Mouse (Mus musculus): ENCODE measurements around the gene Sema3c. TPM values are rescaled to one million over a fixed set of nuclear protein-coding genes. Genes with fewer than 3 reads are reported as not detected.
A peak's percentile ranks its signal among the peaks of the same experiment; 100 is the strongest.

The Sema3c gene
- polyA plus RNA-seq, 1 experiment from 2014 or later: 32.8 TPM

GRCm38 (mm10) chr5:17648865-17649542 lies 74.9 kb downstream of the Sema3c start:
- no peak for ATAC-seq (ENCODE audit: insufficient number of reproducible peaks, low FRiP score)
- Histone ChIP-seq H3K9ac (no peak overlapping the region), H3K4me1 (replicated peaks) (no peaks in the 10 kb centered on the region), H3K27ac (ENCODE audit: poor library complexity, severe bottlenecking) (no peak overlapping the region), H3K36me3 (no peaks in the 10 kb centered on the region), H3K27me3 (replicated peaks) (no peaks in the 10 kb centered on the region), H3K4me3 (no peak overlapping the region), H3K9me3 (replicated peaks) (no peaks in the 10 kb centered on the region), H3K4me2 (no peak overlapping the region)
- WGBS: 42% methylated on average over 1 of the region's 1 CpGs

GRCm38 (mm10) chr5:17661223-17661622 lies 87.1 kb downstream of the Sema3c start:
- Histone ChIP-seq H3K9me3 (replicated peaks) (no peaks in the 10 kb centered on the region), H3K4me3 (no peak overlapping the region), H3K27ac (ENCODE audit: poor library complexity, severe bottlenecking) (no peak overlapping the region), H3K9ac (no peak overlapping the region), H3K27me3 (replicated peaks) (no peaks in the 10 kb centered on the region), H3K4me2 (no peak overlapping the region), H3K4me1 (replicated peaks) (no peaks in the 10 kb centered on the region), H3K36me3 (no peaks in the 10 kb centered on the region)
- no peak for ATAC-seq (ENCODE audit: insufficient number of reproducible peaks, low FRiP score)
- 64% methylated on average over 3 of the region's 3 CpGs for WGBS

GRCm38 (mm10) chr5:17671356-17671755 lies 97.3 kb downstream of the Sema3c start:
- no peaks in the 10 kb centered on the region for H3K27me3 ChIP-seq (replicated peaks)
- no peak for ATAC-seq (ENCODE audit: insufficient number of reproducible peaks, low FRiP score)
- H3K9me3 ChIP-seq (replicated peaks): no peaks in the 10 kb centered on the region
- H3K36me3 ChIP-seq: 0 out of 2 replicates have a peak, but pooled peaks cover 4% of the 10 kb centered on the region
- H3K9ac ChIP-seq: no peak overlapping the region
- no peak overlapping the region for H3K27ac ChIP-seq (ENCODE audit: poor library complexity, severe bottlenecking)
- H3K4me3 ChIP-seq: no peak overlapping the region
- H3K4me1 ChIP-seq (replicated peaks): no peaks in the 10 kb centered on the region
- H3K4me2 ChIP-seq: no peak overlapping the region

GRCm38 (mm10) chr5:17680862-17681261 lies 106.8 kb downstream of the Sema3c start:
- Histone ChIP-seq H3K9me3 (replicated peaks) (no peaks in the 10 kb centered on the region), H3K4me1 (replicated peaks) (no peaks in the 10 kb centered on the region), H3K9ac (no peak overlapping the region), H3K27me3 (replicated peaks) (no peaks in the 10 kb centered on the region), H3K36me3 (no peaks in the 10 kb centered on the region), H3K27ac (ENCODE audit: poor library complexity, severe bottlenecking) (no peak overlapping the region), H3K4me2 (no peak overlapping the region), H3K4me3 (no peak overlapping the region)
- ATAC-seq (ENCODE audit: insufficient number of reproducible peaks, low FRiP score): no peak
- 51% methylated on average over 2 of the region's 2 CpGs for WGBS

GRCm38 (mm10) chr5:17689121-17689520 lies 115.0 kb downstream of the Sema3c start:
- Histone ChIP-seq H3K36me3 (no peaks in the 10 kb centered on the region), H3K4me2 (no peak overlapping the region), H3K4me1 (replicated peaks) (peaks cover 9% of the 10 kb centered on the region), H3K9me3 (replicated peaks) (no peaks in the 10 kb centered on the region), H3K9ac (no peak overlapping the region), H3K4me3 (no peak overlapping the region), H3K27me3 (replicated peaks) (no peaks in the 10 kb centered on the region), H3K27ac (ENCODE audit: poor library complexity, severe bottlenecking) (peak overlapping the region; percentile 13)
- 67% methylated on average over 2 of the region's 2 CpGs for WGBS
- ATAC-seq (ENCODE audit: insufficient number of reproducible peaks, low FRiP score): no peak

GRCm38 (mm10) chr5:17689604-17690003 lies 115.5 kb downstream of the Sema3c start:
- H3K27me3 ChIP-seq (replicated peaks): no peaks in the 10 kb centered on the region
- no peaks in the 10 kb centered on the region for H3K36me3 ChIP-seq
- H3K9me3 ChIP-seq (replicated peaks): no peaks in the 10 kb centered on the region
- no peak for ATAC-seq (ENCODE audit: insufficient number of reproducible peaks, low FRiP score)
- 52% methylated on average over 5 of the region's 5 CpGs for WGBS
- no peak overlapping the region for H3K9ac ChIP-seq
- H3K27ac ChIP-seq (ENCODE audit: poor library complexity, severe bottlenecking): no peak overlapping the region; the same call in 1 of the 2 replicates
- no peak overlapping the region for H3K4me3 ChIP-seq
- peaks cover 9% of the 10 kb centered on the region for H3K4me1 ChIP-seq (replicated peaks)
- no peak overlapping the region for H3K4me2 ChIP-seq

- no peak for ATAC-seq (ENCODE audit: insufficient number of reproducible peaks, low FRiP score)
- Histone ChIP-seq H3K36me3 (no peaks in the 10 kb centered on the region), H3K9ac (no peak overlapping the region), H3K9me3 (replicated peaks) (no peaks in the 10 kb centered on the region), H3K27me3 (replicated peaks) (no peaks in the 10 kb centered on the region), H3K4me2 (no peak overlapping the region), H3K4me1 (replicated peaks) (no peaks in the 10 kb centered on the region), H3K27ac (ENCODE audit: poor library complexity, severe bottlenecking) (no peak overlapping the region), H3K4me3 (no peak overlapping the region)
- 66% methylated on average over 2 of the region's 2 CpGs for WGBS
Measured at GRCm38 (mm10) chr5:17695366-17695765, 121.3 kb downstream of the Sema3c start.

- H3K4me2 ChIP-seq: no peak overlapping the region
- 75% methylated on average over 2 of the region's 2 CpGs for WGBS
- no peak for ATAC-seq (ENCODE audit: insufficient number of reproducible peaks, low FRiP score)
- no peaks in the 10 kb centered on the region for H3K36me3 ChIP-seq
- H3K9ac ChIP-seq: no peak overlapping the region
- H3K27me3 ChIP-seq (replicated peaks): no peaks in the 10 kb centered on the region
- no peaks in the 10 kb centered on the region for H3K4me1 ChIP-seq (replicated peaks)
- no peak overlapping the region for H3K27ac ChIP-seq (ENCODE audit: poor library complexity, severe bottlenecking)
- H3K4me3 ChIP-seq: no peak overlapping the region
- H3K9me3 ChIP-seq (replicated peaks): no peaks in the 10 kb centered on the region
Measured at GRCm38 (mm10) chr5:17698905-17699304, 124.8 kb downstream of the Sema3c start.

GRCm38 (mm10) chr5:17704160-17704559 lies 130.1 kb downstream of the Sema3c start:
- Histone ChIP-seq H3K4me1 (replicated peaks) (no peaks in the 10 kb centered on the region), H3K9me3 (replicated peaks) (no peaks in the 10 kb centered on the region), H3K4me2 (no peak overlapping the region), H3K4me3 (no peak overlapping the region), H3K27me3 (replicated peaks) (no peaks in the 10 kb centered on the region), H3K27ac (ENCODE audit: poor library complexity, severe bottlenecking) (no peak overlapping the region), H3K9ac (no peak overlapping the region), H3K36me3 (no peaks in the 10 kb centered on the region)
- 70% methylated on average over 3 of the region's 3 CpGs for WGBS
- ATAC-seq (ENCODE audit: insufficient number of reproducible peaks, low FRiP score): no peak

GRCm38 (mm10) chr5:17707086-17707485 lies 133.0 kb downstream of the Sema3c start:
- H3K36me3 ChIP-seq: no peaks in the 10 kb centered on the region
- no peak overlapping the region for H3K9ac ChIP-seq
- no peaks in the 10 kb centered on the region for H3K4me1 ChIP-seq (replicated peaks)
- no peak overlapping the region for H3K4me3 ChIP-seq
- no peaks in the 10 kb centered on the region for H3K27me3 ChIP-seq (replicated peaks)
- no peak overlapping the region for H3K4me2 ChIP-seq
- no peaks in the 10 kb centered on the region for H3K9me3 ChIP-seq (replicated peaks)
- no peak overlapping the region for H3K27ac ChIP-seq (ENCODE audit: poor library complexity, severe bottlenecking)
- ATAC-seq (ENCODE audit: insufficient number of reproducible peaks, low FRiP score): no peak
- WGBS: 56% methylated on average over 3 of the region's 3 CpGs

GRCm38 (mm10) chr5:17712374-17712773 lies 138.3 kb downstream of the Sema3c start:
- H3K27me3 ChIP-seq (replicated peaks): no peaks in the 10 kb centered on the region
- H3K4me1 ChIP-seq (replicated peaks): no peaks in the 10 kb centered on the region
- no peak overlapping the region for H3K27ac ChIP-seq (ENCODE audit: poor library complexity, severe bottlenecking)
- no peak overlapping the region for H3K4me3 ChIP-seq
- no peaks in the 10 kb centered on the region for H3K9me3 ChIP-seq (replicated peaks)
- no peak overlapping the region for H3K4me2 ChIP-seq
- no peak for ATAC-seq (ENCODE audit: insufficient number of reproducible peaks, low FRiP score)
- no peaks in the 10 kb centered on the region for H3K36me3 ChIP-seq
- WGBS: 72% methylated on average over 4 of the region's 4 CpGs
- H3K9ac ChIP-seq: no peak overlapping the region

GRCm38 (mm10) chr5:17715206-17715605 lies 141.1 kb downstream of the Sema3c start:
- H3K4me2 ChIP-seq: no peak overlapping the region

More at GRCm38 (mm10) chr5:17715206-17715605, 141.1 kb downstream of the Sema3c start:
- ATAC-seq (ENCODE audit: insufficient number of reproducible peaks, low FRiP score): no peak
- WGBS: 85% methylated on average over 1 of the region's 1 CpGs
- Histone ChIP-seq H3K4me3 (no peak overlapping the region), H3K9me3 (replicated peaks) (no peaks in the 10 kb centered on the region), H3K36me3 (no peaks in the 10 kb centered on the region), H3K27me3 (replicated peaks) (no peaks in the 10 kb centered on the region), H3K27ac (ENCODE audit: poor library complexity, severe bottlenecking) (no peak overlapping the region), H3K9ac (no peak overlapping the region), H3K4me1 (replicated peaks) (no peaks in the 10 kb centered on the region)
